Mouse (Mus musculus): Measurements from ENCODE around the gene Pld4. TPM values are rescaled to one million over a fixed set of nuclear protein-coding genes. Genes with fewer than 3 reads are reported as not detected.

The Pld4 gene
- total RNA-seq, 2 experiments from 2014 or later: 10.8 to 13.4 TPM

- DNase-seq: no peak
Measured at GRCm38 (mm10) chr12:112767036-112767890, 6.8 kb downstream of the Pld4 start.

DNA sequence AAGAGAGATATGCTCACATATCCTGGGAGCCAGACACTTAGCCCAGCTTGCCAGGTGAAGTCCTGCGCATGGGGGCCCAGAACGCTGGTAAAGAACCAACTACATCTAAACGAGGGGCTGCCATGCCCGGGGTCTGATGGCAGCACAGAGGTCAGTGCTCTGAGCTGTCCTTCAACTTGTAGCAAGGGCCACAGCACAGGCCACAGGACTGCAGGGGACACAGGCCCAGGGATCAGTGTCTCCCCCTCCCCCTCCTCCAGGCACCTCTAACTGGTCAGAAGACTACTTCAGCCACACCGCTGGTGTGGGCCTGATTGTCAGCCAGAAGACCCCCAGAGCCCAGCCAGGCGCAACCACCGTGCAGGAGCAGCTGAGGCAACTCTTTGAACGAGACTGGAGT lies 7.7 kb downstream of the Pld4 start:
- DNase-seq: no peak

- no peak for DNase-seq
Measured at GRCm38 (mm10) chr12:112769031-112769430, 8.6 kb downstream of the Pld4 start.

- no peak for DNase-seq
Measured at GRCm38 (mm10) chr12:112769751-112770150, 9.3 kb downstream of the Pld4 start.

DNA sequence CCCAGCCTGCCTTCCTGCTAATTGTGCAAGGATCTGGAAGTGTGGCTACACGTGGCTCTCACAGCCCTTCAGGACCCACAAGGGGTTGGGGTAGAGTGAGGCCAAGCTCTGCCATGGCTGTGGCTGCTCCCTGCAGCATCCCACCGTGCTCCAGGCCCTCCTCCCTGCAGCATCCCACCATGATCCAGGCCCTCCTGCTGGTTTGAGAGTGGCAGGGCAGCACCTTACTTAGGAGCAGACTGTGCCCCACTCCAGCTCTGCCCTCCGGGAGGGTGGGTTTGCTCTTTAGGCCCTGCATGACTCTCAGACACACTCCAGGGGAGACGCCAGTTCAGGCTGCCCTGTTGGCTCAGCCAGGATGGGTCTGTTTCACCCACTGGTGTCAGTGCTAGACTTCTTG lies 9.9 kb downstream of the Pld4 start:
- DNase-seq: no peak

- no peak for DNase-seq
Measured at GRCm38 (mm10) chr12:112772306-112772705, 11.9 kb downstream of the Pld4 start.

- no peak for DNase-seq
Measured at GRCm38 (mm10) chr12:112773366-112773765, 12.9 kb downstream of the Pld4 start.

- DNase-seq: no peak
Measured at GRCm38 (mm10) chr12:112774026-112774425, 13.6 kb downstream of the Pld4 start.

GRCm38 (mm10) chr12:112774481-112774880 lies 14.0 kb downstream of the Pld4 start:
- DNase-seq: no peak

- no peak for DNase-seq
Measured at GRCm38 (mm10) chr12:112791026-112791425, 30.6 kb downstream of the Pld4 start.

- DNase-seq: peak; percentile 80
Measured at GRCm38 (mm10) chr12:112793601-112794355, 33.3 kb downstream of the Pld4 start.

DNA sequence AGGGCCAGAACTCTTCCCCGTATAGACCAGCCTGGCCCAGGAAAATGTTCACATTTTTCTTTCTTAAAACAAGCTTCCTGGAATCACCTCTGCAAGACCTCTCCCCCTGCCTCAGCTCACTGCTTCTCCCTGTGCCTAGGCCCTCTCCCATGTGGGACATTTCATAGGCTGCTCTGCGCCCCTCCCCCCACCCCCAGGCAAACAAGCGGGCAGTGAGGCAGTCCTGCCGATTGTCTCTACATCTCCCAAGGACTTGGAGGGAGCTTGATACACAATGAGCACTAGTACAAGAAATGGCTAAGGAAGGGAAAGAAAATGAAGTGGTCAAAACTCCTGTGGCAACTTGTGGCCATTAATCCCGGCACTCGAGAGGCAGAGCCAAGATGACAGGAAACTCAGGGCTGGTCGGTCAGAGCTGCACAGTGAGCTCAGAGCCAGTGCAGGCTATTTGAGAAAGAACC lies 33.9 kb downstream of the Pld4 start:
- DNase-seq: no peak

DNA sequence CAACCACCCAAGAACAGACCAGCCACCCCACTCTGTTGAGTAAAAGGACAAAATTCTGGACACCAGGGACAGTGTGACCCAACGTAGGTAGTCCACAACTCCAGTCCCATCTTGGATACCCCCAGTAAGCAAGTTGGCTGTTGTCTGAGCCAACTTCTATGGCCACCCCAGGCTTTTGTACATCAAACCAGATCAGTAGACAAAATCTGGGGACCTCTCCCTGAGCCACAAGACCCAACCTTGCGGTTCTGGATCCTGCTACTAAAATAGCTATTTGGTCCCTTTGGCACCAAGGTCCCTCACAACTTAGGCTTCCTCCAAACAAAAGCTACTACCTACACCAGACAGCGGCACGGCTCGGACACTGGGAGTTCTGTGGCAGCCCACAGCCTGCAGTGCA lies 34.5 kb downstream of the Pld4 start:
- DNase-seq: no peak

DNA sequence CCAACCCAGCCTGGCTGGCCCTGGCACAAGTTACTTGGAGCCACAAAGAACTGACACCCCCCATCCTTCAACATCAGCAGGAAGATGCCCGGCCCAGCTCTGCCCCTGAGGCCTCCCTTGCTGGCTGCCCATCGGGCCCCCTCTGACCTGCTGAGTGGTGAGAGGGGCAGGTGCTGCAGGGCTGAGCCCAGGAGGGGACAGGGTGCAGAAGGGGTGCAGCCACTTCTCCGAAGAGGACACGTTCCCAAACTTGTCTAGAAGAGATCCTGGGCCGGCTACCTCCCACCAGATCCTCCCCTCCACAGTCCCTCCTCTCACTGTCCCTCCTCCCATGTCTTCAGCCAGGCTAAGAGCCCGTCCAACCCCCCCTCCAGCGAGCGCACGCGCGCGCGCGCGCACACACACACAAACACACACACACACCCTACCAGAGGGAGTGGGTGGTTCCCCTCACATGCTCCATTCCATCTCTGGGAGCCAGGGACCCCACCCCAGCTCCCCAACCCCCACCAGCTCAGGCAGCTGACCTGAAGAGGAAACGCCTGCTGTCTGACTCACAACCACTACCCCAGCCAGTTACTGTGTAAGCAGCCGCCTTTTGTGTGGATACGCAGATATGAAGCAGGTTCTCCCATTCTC lies 35.1 kb downstream of the Pld4 start:
- DNase-seq: no peak

DNA sequence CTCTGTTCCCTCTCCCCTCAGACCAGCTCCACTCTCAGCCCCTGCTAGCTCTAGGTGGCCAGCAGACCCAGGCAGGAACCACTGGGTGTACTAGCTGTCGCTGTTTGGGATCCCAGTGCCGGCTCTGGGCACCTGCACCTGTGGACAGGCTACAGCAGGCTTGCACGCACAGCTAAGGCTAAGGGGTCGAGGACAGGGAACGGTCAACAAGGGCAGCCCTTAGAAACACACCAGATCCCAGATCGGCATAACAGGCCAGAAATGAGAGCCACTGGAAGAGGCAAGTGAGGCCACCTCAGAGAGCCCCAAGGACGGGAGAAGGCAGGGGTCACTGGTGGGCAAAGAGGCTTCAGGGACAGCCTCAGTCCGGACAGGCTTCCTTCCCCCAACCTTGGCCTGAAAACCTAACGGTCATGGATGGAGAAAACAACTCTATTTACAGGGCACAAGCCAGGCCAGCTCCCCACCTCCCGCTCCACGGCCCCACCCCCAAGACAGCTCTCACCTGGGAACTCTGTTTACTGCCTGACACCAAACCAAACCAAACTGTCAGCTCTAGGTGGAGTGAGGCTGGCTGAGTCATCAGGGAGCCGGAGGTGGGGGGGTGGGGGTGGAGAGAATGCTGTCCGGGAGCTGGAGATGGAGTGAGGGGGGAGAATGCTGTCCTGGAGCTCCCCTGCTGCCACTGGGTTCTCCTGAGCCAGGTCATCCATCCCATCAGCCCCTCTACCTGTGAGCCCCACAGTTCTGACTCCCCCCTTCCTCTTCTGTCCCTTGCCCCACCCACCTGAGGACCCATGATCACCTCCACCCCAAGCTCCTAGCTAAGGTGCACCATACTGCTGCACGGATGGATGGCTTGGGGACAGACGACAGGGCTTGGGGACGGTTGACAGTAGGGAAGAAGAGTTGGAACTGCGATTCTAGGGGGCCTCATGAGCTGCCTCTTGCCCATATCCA lies 36.4 kb downstream of the Pld4 start:
- DNase-seq: no peak

DNA sequence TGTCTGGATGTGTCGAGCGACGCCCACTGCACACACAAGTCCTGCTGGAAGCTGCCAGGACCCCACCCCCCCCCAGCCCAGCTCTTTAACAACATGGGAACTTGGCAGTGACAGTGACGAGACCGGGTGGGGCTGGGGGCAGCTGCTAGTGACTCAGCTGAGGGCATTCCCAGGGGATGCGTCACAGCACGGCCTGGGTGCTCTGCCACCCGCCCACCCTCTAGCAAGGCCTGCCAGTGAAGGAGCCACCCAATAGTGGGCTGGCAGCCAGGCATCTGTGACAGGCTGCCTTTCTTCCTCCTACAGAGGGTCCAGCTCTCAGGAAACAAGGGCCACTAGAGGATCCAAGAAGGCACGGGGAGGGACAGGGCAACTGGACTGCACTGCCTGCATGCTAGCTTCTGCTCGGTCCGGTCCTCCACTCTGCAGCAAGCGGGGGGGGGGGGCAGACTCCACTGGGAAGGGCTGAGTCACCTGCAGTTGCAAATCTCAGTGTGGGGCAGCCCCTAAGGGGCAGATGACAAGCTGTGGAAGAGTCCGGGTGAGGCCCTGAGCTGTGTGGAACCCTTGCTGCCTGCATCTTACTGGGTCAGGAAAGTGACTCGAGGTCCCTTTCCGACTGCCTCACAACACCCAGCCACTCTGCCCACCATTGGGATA lies 37.3 kb downstream of the Pld4 start:
- peak; percentile 73 for DNase-seq

- no peak for DNase-seq
Measured at GRCm38 (mm10) chr12:112798332-112798681, 37.9 kb downstream of the Pld4 start.

GRCm38 (mm10) chr12:112798716-112799115 lies 38.3 kb downstream of the Pld4 start:
- no peak for DNase-seq

- DNase-seq: no peak
Measured at GRCm38 (mm10) chr12:112799237-112799970, 38.9 kb downstream of the Pld4 start.

DNA sequence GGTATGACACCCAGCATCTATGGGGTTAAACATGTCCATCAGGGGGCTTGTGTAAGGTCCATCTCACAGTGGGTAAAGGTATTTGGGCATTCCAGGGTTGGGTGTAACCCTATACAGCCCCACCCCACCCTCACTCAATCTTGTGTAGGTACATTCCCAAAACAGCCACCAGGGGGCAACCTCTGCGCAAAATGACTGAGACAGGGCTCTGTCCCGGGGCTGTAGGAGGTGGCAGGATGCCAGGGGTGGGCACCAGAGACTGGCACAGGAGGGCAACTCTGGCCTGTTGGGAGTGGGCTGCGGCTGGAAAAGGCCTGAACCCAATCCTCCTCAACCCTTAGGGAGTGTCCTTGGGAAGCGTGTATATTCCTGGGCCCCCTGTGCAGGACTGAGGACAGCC lies 40.0 kb downstream of the Pld4 start:
- peak; percentile 77 for DNase-seq
